Mouse (Mus musculus) MEL (cell line): ENCODE data around the gene Kif3b. TPM values are rescaled to one million over a fixed set of nuclear protein-coding genes. Genes with fewer than 3 reads are reported as not detected.

Experiments used
- polyA plus RNA-seq, 2 experiments: library from polyadenylated mRNA; stranded (reverse) in 1 of 2; unstranded in 1 of 2; fragments of >175 nt in 1 of 2; fragments of >200 nt in 1 of 2; gene quantifications; 2 replicates each; pipeline versions ENCODE4 v1.2.1 to v1.2.4; 2012; ENCODE audit warnings: low replicate concordance in 2 of 2, low read depth in 1 of 2; ENCODE audit not compliant: insufficient read length in 2 of 2, insufficient read depth in 1 of 2, missing spikeins in 1 of 2
- total RNA-seq: library from RNA; depleted of rRNA; stranded (reverse); fragments of 300-350 nt; gene quantifications from 2 replicates; pipeline ENCODE4 v1.2.3, GENCODE M21; 2012; rRNA removed

Kif3b gene
- total and polyA plus RNA-seq, 3 experiments, result 11.0 to 34.2 (median 17.9) TPM

Other genes with a start within 250 kb of the Kif3b start
- not detected in 2 replicates for gene Ccm2l, start 225.5 kb upstream of the Kif3b start, total RNA-seq
- gene Ccm2l, start 225.5 kb upstream of the Kif3b start, polyA plus RNA-seq, result not detected
- gene Hck, start 182.9 kb upstream of the Kif3b start, total RNA-seq, result not detected in 2 replicates
- not detected for gene Hck, start 182.9 kb upstream of the Kif3b start, polyA plus RNA-seq
- 16.1 and 16.8 TPM in 2 replicates for gene Tm9sf4, start 130.1 kb upstream of the Kif3b start, total RNA-seq
- gene Tm9sf4, start 130.1 kb upstream of the Kif3b start, polyA plus RNA-seq, result 100 to 1,000 TPM in 1 of 2 experiments, 10 to 100 TPM in 1; 29.8 to 269 TPM
- gene Tspyl3, start 66.0 kb upstream of the Kif3b start, total RNA-seq, result 4.0 and 4.3 TPM in 2 replicates
- gene Tspyl3, start 66.0 kb upstream of the Kif3b start, polyA plus RNA-seq, result 10 to 100 TPM in 1 of 2 experiments, 1 to 10 TPM in 1; 9.8 to 47.3 TPM
- gene Plagl2, start 50.0 kb upstream of the Kif3b start, total RNA-seq, result 5.9 and 6.0 TPM in 2 replicates
- gene Plagl2, start 50.0 kb upstream of the Kif3b start, polyA plus RNA-seq, result 10 to 100 TPM in 1 of 2 experiments, not detected in 1; 34.4 TPM
- 20.2 and 20.5 TPM in 2 replicates for gene Pofut1, start 49.9 kb upstream of the Kif3b start, total RNA-seq
- gene Pofut1, start 49.9 kb upstream of the Kif3b start, polyA plus RNA-seq, result 10 to 100 TPM in 1 of 2 experiments, not detected in 1; 28.7 TPM
- gene Asxl1, start 54.4 kb downstream of the Kif3b start, total RNA-seq, result 15.2 and 20.6 TPM in 2 replicates
- gene Asxl1, start 54.4 kb downstream of the Kif3b start, polyA plus RNA-seq, result 10 to 100 TPM in 1 of 2 experiments, not detected in 1; 35.5 TPM
- gene 4930404H24Rik, start 201.4 kb downstream of the Kif3b start, total RNA-seq, result not detected in 2 replicates
- under 1 TPM in 1 of 2 experiments, not detected in 1; 0.24 TPM for gene 4930404H24Rik, start 201.4 kb downstream of the Kif3b start, polyA plus RNA-seq
- 4.4 and 4.5 TPM in 2 replicates for gene Nol4l, start 238.6 kb downstream of the Kif3b start, total RNA-seq
- 1 to 10 TPM in 1 of 2 experiments, not detected in 1; 7.1 TPM for gene Nol4l, start 238.6 kb downstream of the Kif3b start, polyA plus RNA-seq